Mouse (Mus musculus) C2C12 (cell line): ENCODE data around the gene Suz12. TPM values are rescaled to one million over a fixed set of nuclear protein-coding genes. Genes with fewer than 3 reads are reported as not detected.
A peak's percentile ranks its signal among the peaks of the same experiment; 100 is the strongest.

Source experiments
- H3K27me3 ChIP-seq: one replicate; pipeline ENCODE4 v1.6.1; 2011; ENCODE audit not compliant: control insufficient read depth, insufficient read depth, insufficient read length
- H3K36me3 ChIP-seq: one replicate; pipeline ENCODE4 v1.6.1; 2011; ENCODE audit not compliant: control insufficient read depth, insufficient read depth
- H3K4me3 ChIP-seq: one replicate; pipeline ENCODE4 v1.5.1; 2011; ENCODE audit warnings: mild to moderate bottlenecking, control low read depth; ENCODE audit not compliant: poor library complexity, insufficient read depth, severe bottlenecking
- H3K79me2 ChIP-seq: one replicate; pipeline ENCODE4 v1.6.1; 2011; ENCODE audit not compliant: control insufficient read depth, insufficient read depth
- H3K79me3 ChIP-seq: one replicate; pipeline ENCODE4 v1.6.1; 2011; ENCODE audit warnings: low read depth, control low read depth
- H3ac ChIP-seq: one replicate; pipeline ENCODE3; 2011; ENCODE audit warnings: low read depth; ENCODE audit not compliant: control insufficient read depth, insufficient read length
- CEBPB ChIP-seq: IDR thresholded peaks from one replicate; pipeline ENCODE4 v1.6.1; 2011; ENCODE audit warnings: low read depth, mild to moderate bottlenecking, control low read depth, moderate library complexity
- CTCF ChIP-seq: IDR thresholded peaks from one replicate; pipeline ENCODE4 v1.5.1; 2011; ENCODE audit not compliant: control insufficient read depth, insufficient read depth, insufficient read length
- FOSL1 ChIP-seq: IDR thresholded peaks from one replicate; pipeline ENCODE4 v1.8.0; 2011; ENCODE audit warnings: mild to moderate bottlenecking, low read length; ENCODE audit not compliant: poor library complexity, insufficient read depth, severe bottlenecking
- MAX ChIP-seq: IDR thresholded peaks from one replicate; pipeline ENCODE4 v1.6.1; 2011; ENCODE audit warnings: mild to moderate bottlenecking, control low read depth
- MYOD1 ChIP-seq: IDR thresholded peaks from one replicate; pipeline ENCODE4 v1.6.1; 2011; ENCODE audit warnings: low read depth; ENCODE audit not compliant: control insufficient read depth, insufficient read length
- MYOG ChIP-seq: IDR thresholded peaks from one replicate; pipeline ENCODE4 v1.6.1; 2011; ENCODE audit not compliant: control insufficient read depth, insufficient read length; ENCODE audit errors: extremely low read depth
- USF1 ChIP-seq: IDR thresholded peaks from one replicate; pipeline ENCODE4 v1.6.1; 2011; ENCODE audit warnings: low read depth, mild to moderate bottlenecking, control low read depth, moderate library complexity
- polyA plus RNA-seq: library from polyadenylated mRNA; unstranded; fragments of >200 nt; fragmentation: generic; extraction: Trizol; gene quantifications from one replicate; pipeline ENCODE4 v1.2.1, GENCODE M21; 2012; ENCODE audit warnings: missing spikeins

Gene Suz12
- polyA plus RNA-seq, 1 experiment, result 11.4 TPM

- Histone ChIP-seq H3K79me2 (peaks cover 32% of the 10 kb centered on the region), H3ac (peak within 1 kb of the TSS; percentile 89), H3K36me3 (peaks cover 38% of the 10 kb centered on the region), H3K27me3 (no peaks in the 10 kb centered on the region), H3K79me3 (peaks cover 20% of the 10 kb centered on the region), H3K4me3 (peak within 1 kb of the TSS; percentile 93)
- TF ChIP-seq MAX, result peak; percentile 33
- no peak for TF ChIP-seq MYOD1
- no peak for TF ChIP-seq FOSL1
- peak; percentile 25 for TF ChIP-seq CEBPB
- peak; percentile 20 for TF ChIP-seq CTCF
Measured at GRCm38 (mm10) chr11:79962125-79962876, 30.6 kb upstream of the Suz12 start, which contains the start of gene Utp6. TSS of gene Utp6 (minus strand) at chr11:79962390.

GRCm38 (mm10) chr11:79962877-79963183 lies 30.1 kb upstream of the Suz12 start:
- peaks cover 32% of the 10 kb centered on the region for H3K79me2 ChIP-seq
- no peaks in the 10 kb centered on the region for H3K27me3 ChIP-seq
- TF ChIP-seq CEBPB, result no peak
- TF ChIP-seq USF1, result no peak
- TF ChIP-seq CTCF, result no peak
- TF ChIP-seq FOSL1, result no peak
- TF ChIP-seq MYOD1, result no peak
- peak; percentile 44 for TF ChIP-seq MAX
- TF ChIP-seq MYOG, result no peak
- peaks cover 20% of the 10 kb centered on the region for H3K79me3 ChIP-seq
- peak overlapping the region; percentile 93 for H3K4me3 ChIP-seq
- peaks cover 32% of the 10 kb centered on the region for H3K36me3 ChIP-seq
- H3ac ChIP-seq, result no peak overlapping the region

- Histone ChIP-seq H3K36me3 (peaks cover 27% of the 10 kb centered on the region), H3K79me3 (peaks cover 20% of the 10 kb centered on the region), H3K27me3 (no peaks in the 10 kb centered on the region), H3K4me3 (peak overlapping the region; percentile 93), H3K79me2 (peaks cover 32% of the 10 kb centered on the region), H3ac (no peak overlapping the region)
- TF ChIP-seq MYOG (no peak), USF1 (no peak), CEBPB (no peak), MYOD1 (no peak)
Measured at GRCm38 (mm10) chr11:79963212-79963974, 29.5 kb upstream of the Suz12 start.

GRCm38 (mm10) chr11:79965896-79966295 lies 27.0 kb upstream of the Suz12 start:
- TF ChIP-seq MYOD1 (no peak), CTCF (no peak), CEBPB (no peak), USF1 (no peak), FOSL1 (no peak), MAX (no peak), MYOG (no peak)
- Histone ChIP-seq H3K79me3 (peaks cover 10% of the 10 kb centered on the region), H3ac (no peak overlapping the region)

GRCm38 (mm10) chr11:79967752-79968151 lies 25.2 kb upstream of the Suz12 start:
- Histone ChIP-seq H3K79me3 (no peaks in the 10 kb centered on the region), H3K4me3 (no peak overlapping the region), H3K79me2 (no peaks in the 10 kb centered on the region), H3K36me3 (no peaks in the 10 kb centered on the region), H3K27me3 (no peaks in the 10 kb centered on the region), H3ac (no peak overlapping the region)
- TF ChIP-seq CTCF (no peak), MAX (no peak)

More at GRCm38 (mm10) chr11:79965896-79966295, 27.0 kb upstream of the Suz12 start:
- Histone ChIP-seq H3K79me2 (peaks cover 13% of the 10 kb centered on the region), H3K4me3 (no peak overlapping the region), H3K27me3 (no peaks in the 10 kb centered on the region), H3K36me3 (peaks cover 2% of the 10 kb centered on the region)
